Mouse (Mus musculus) kidney, postnatal 25 days (tissue): ENCODE results near the gene Asb6.

ENCODE experiments used
- DNase-seq, 2 experiments: peaks; one replicate each; pipeline ENCODE4 v3.0.0; 2021; ENCODE audit warnings: mixed read lengths in 2 of 2

Asb6 gene

GRCm38 (mm10) chr2:30830283-30830795 is at the start of gene Asb6:
TSS of gene Asb6 (minus strand) at chr2:30830333.
- no peak for DNase-seq

- DNase-seq = no peak
Observed at GRCm38 (mm10) chr2:30879481-30879880, 49.3 kb upstream of the Asb6 start.

- DNase-seq = no peak
Observed at GRCm38 (mm10) chr2:30875621-30876432, 45.7 kb upstream of the Asb6 start.

GRCm38 (mm10) chr2:30875096-30875495 is 45.0 kb upstream of the Asb6 start:
- DNase-seq = no peak

- DNase-seq = no peak
Observed at GRCm38 (mm10) chr2:30874445-30874844, 44.3 kb upstream of the Asb6 start.

GRCm38 (mm10) chr2:30872669-30873068 is 42.5 kb upstream of the Asb6 start:
- no peak for DNase-seq

GRCm38 (mm10) chr2:30870863-30871262 is 40.7 kb upstream of the Asb6 start:
- peak; percentile 67 to 84 for DNase-seq

- no peak for DNase-seq
Observed at GRCm38 (mm10) chr2:30865426-30865825, 35.3 kb upstream of the Asb6 start.

- no peak for DNase-seq
Observed at GRCm38 (mm10) chr2:30864968-30865381, 34.8 kb upstream of the Asb6 start.

GRCm38 (mm10) chr2:30863574-30863973 is 33.4 kb upstream of the Asb6 start:
- peak; percentile 61 to 70 for DNase-seq

- DNase-seq = no peak
Observed at GRCm38 (mm10) chr2:30862081-30862480, 31.9 kb upstream of the Asb6 start.

GRCm38 (mm10) chr2:30859782-30860181 is 29.6 kb upstream of the Asb6 start:
- no peak for DNase-seq

GRCm38 (mm10) chr2:30857076-30857475 is 26.9 kb upstream of the Asb6 start:
- DNase-seq = no peak

GRCm38 (mm10) chr2:30852771-30853313 is 22.7 kb upstream of the Asb6 start:
- no peak for DNase-seq

GRCm38 (mm10) chr2:30850581-30850980 is 20.4 kb upstream of the Asb6 start:
- no peak for DNase-seq

GRCm38 (mm10) chr2:30848184-30848583 is 18.1 kb upstream of the Asb6 start:
- no peak for DNase-seq

- DNase-seq = no peak
Observed at GRCm38 (mm10) chr2:30846723-30847122, 16.6 kb upstream of the Asb6 start.

GRCm38 (mm10) chr2:30846236-30846635 is 16.1 kb upstream of the Asb6 start:
- no peak for DNase-seq

- peak; percentile 21 to 51 for DNase-seq
Observed at GRCm38 (mm10) chr2:30845152-30846070, 15.3 kb upstream of the Asb6 start.

- DNase-seq = no peak
Observed at GRCm38 (mm10) chr2:30842615-30843014, 12.5 kb upstream of the Asb6 start.

GRCm38 (mm10) chr2:30836238-30836990 is 6.3 kb upstream of the Asb6 start:
- no peak for DNase-seq

- no peak for DNase-seq
Observed at GRCm38 (mm10) chr2:30834373-30835022, 4.4 kb upstream of the Asb6 start, which contains the start of gene Prrx2. TSS of gene Prrx2 (plus strand) at chr2:30834972.
